Mouse (Mus musculus): Measurements from ENCODE around the gene Tfpi2.

Tfpi2 gene

DNA sequence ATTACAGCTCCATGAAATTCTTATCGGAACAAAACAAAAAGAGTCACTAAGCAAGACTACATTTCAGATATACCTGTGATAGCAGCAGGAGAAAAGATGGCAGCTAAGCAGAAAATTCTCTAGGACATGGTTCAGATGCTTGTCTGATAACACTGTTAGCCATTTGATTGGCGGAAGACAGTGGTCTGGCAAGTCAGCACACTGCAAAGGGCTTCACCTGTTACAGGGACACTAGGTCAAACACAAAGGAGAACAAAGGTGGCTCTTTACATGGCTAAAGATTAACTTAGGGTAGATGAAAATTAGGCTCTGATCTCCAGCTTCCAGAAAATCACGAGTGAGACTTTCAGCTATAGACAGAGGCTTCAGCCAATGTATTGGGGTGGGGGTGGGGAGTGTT lies at the start of gene Tfpi2:
Tfpi2 (minus strand) TSS at position 170 of the 400 bp plus-strand sequence.
- DNase-seq (ENCODE audit: low spot score), result no peak

DNA sequence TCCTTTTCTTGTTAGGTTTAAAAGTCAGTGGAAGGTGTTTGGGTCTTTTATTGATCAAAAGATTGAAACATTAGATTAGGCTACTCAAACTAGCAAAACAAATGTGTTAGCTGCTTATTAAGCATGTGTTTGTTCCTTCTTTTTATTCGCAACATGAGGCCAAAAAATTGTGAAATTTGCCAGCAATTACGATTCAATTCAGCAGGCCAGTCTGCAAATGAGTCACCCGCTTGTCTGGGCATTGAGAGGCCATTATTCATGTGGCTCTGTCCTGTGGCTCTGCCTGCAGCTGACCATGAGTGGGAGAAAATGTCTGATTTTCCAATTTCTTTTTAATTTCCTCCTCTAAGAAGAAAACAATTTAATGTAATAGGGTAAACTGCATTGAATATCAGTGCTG lies 42.2 kb upstream of the Tfpi2 start:
- no peak for DNase-seq (ENCODE audit: low spot score)

- no peak for DNase-seq (ENCODE audit: low spot score)
These were observed 37.6 kb upstream of the Tfpi2 start for GRCm38 (mm10) chr6:4026367-4026766.

- DNase-seq (ENCODE audit: low spot score), result peak; percentile 45
These were observed 33.9 kb upstream of the Tfpi2 start for GRCm38 (mm10) chr6:4022645-4023044.

DNA sequence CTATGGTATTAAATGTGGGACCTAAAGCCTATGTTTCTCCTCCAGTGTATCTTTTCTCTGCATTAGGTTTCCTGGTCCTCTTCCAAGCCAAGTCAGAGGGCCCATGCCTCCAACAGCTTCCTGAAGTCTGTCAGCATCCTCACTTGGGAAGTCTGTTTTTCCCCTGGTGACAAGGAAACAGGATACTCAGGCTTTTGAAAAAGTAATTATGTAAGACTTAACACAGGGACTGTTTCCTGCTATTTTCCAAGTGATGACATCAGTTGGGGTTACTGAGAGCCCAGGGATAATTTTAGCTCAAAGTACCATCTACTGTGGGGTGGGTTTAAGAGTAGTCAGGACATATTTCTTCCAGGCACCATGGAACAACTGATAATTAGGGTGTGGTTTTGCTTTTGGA lies 20.8 kb upstream of the Tfpi2 start:
- DNase-seq (ENCODE audit: low spot score), result no peak

DNA sequence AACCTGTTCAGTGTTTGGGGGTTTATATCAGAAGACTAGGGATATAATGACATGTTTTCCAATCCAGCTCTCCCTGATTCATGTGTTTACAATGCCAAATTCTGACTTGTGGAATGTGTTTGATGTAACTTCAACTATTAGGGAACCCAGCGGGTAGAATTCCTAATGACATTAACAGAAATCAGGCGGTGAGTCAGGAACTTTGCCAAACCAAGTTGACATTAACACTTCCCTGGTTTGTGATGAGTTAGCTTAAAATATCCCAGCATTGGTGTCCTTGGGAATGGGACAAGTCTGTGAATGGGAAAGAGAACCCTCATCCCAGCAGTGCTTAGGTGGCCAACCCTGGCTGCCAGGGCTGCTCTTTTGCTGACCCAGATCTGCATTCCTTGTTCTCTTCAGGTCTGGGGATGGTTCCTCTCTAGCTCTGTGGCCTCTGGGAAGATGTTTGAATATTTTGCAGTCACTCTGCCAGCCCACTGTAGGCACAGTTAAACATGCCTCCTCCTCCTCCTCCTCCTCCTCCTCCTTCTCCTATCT lies 19.9 kb upstream of the Tfpi2 start:
- DNase-seq (ENCODE audit: low spot score), result no peak

DNA sequence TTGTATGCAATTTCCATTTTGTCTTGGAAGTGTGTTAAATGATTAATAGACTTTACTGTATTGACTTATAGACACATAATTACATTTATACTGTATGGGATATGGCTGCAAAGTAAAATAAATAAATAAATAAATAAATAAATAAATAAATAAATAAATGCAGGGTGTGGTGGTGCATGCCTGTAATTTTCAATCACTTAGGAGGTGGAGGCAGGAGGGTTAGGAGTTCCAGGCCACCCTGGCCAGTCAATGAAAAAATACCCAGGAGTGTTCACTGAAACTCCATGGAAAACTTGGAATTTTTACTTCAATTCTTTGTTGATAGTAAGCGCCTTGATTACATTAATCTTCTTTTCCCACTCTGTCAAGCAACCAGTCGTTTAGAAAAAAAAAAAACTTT lies 16.1 kb upstream of the Tfpi2 start:
- no peak for DNase-seq (ENCODE audit: low spot score)

DNA sequence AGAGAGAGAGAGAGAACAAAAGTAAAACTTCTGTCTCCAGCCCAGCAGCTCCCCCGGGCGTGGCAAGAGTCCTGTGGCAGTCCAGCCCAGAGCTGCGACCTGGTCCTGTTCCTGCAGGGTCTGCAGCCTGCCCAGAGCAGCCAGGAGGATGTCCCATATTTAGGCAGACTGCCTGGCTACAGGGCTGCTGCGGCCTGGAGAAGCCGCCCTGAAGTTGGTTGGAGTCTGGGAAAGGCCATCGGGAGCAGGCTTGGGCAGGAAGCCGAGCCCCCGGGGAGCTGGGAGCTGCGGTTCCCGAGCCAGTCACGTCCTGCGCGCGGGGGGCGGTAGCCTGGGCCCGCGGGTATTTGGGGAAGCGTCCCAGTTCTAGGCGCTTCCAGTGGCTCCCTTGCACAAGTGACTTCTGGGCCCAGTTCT lies 15.2 kb upstream of the Tfpi2 start, which contains the start of gene Gng11:
Gng11 (plus strand) TSS at position 15 of the 417 bp plus-strand sequence.
- DNase-seq (ENCODE audit: low spot score), result peak; percentile 67

DNA sequence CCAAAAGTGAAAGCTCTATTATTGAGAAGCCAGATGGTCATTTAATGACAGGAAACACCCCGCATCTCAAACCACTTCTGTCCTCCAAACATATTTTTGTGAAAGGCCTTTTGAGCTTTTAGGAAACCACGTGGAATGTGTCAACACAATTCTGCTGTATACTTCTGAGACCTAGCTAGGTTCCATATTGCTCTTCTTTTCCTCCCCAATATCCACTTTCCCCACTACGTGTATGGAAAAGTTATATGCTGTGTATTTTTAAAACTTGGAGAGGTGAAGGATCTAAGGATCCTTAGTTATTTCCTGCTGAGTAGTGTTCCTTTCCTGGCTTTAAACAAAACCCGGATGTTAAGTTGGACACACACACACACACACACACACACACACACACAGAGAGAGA lies 14.7 kb upstream of the Tfpi2 start:
- DNase-seq (ENCODE audit: low spot score), result no peak

DNA sequence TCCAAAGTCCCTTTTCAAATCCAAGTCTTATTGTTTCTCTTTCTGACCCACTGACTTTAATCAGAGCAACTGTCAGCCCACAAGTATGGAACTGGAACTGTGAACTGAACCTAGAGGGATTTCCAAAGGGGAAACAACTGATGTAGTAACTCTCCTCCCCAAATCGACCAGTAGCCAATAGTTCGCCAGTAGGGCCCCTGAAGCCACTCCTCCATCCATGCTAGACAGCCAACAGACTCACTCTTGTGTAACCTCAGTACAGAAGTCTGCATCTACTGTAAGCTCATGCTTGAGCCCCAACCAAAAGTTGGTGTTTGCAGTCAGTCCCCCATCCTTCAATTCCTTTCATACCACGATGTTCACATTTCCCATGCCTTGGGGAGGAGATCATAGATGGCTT lies 12.0 kb upstream of the Tfpi2 start:
- DNase-seq (ENCODE audit: low spot score), result no peak

DNA sequence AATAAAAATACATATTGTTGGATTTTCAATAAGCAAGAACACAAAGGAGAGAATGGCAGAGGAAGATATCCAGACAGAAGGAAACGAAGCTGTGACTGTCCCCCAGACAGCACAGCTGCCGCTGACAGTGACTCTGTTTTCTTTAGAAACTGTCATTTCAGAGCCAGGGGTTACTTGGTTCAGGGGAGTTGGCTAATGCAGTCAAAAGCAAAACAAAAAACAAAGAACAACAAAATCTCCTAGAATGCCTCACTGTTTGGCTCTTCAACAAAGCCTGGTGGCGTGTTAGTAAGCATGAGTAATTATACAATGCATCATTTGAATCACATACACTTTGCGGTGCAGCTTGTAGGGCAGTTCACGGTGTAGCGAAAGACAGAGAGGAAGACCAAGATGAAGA lies 10.6 kb upstream of the Tfpi2 start:
- DNase-seq (ENCODE audit: low spot score), result no peak

DNA sequence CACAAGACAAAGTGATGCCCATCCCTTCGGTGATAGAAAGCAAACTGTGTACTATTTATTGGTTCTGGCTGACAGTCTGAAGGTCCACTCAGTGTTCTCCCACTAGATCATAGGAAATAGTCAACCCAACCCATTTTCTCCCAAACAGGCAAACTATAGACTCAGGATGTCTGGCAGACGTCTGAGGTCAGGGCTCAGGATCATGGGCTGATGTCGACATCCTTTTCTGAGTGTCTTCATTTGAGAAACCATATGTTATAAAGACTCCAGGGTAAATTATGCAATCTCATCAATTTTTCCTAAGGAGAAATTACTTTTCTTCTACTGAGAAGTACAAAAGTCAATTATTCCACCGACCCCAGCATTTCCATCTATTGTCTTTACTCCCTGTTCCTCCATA lies 9.4 kb upstream of the Tfpi2 start:
- no peak for DNase-seq (ENCODE audit: low spot score)

DNA sequence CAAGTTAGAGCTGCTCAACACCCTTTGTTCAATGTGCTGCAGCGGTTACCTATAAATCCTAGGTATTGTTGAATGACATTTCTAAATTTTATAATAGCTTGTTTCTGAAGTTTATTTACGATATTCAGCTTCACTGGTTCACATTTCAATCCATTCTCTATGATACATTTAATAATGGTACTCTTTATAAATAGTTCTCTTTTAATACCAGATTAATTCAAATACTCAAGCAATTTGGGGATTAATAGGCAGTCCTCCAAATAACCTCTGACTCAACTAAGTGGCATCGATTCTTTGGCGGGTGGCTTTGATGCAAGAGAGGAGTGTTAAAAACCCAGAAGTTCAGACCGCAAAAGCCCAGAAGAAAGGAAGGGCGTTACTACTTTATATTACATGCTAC lies 4.8 kb upstream of the Tfpi2 start, which contains the start of gene Gngt1:
Gngt1 (plus strand) TSS at position 301 of the 400 bp plus-strand sequence.
- DNase-seq (ENCODE audit: low spot score), result no peak

GRCm38 (mm10) chr6:3982661-3983284 lies 5.9 kb downstream of the Tfpi2 start:
- DNase-seq (ENCODE audit: low spot score), result no peak

DNA sequence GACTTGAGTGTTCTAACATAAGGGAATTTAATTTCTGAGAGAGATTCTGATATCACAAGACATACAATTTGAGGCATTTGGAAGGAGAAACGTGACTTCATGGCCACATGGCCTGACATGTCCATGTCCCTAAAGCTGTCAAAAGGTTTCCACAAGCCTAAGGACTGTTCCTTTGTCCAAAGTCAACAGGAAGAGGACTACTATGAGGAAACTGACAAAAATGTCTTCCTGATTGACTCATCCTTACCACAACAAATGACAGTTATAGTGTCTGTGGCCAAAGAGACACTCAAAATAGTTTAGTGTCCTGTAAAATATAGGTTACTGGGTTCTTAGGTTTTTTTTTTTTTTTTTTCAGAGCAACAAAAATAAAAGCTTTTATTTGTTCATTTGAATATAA lies 15.0 kb downstream of the Tfpi2 start:
- no peak for DNase-seq (ENCODE audit: low spot score)

DNA sequence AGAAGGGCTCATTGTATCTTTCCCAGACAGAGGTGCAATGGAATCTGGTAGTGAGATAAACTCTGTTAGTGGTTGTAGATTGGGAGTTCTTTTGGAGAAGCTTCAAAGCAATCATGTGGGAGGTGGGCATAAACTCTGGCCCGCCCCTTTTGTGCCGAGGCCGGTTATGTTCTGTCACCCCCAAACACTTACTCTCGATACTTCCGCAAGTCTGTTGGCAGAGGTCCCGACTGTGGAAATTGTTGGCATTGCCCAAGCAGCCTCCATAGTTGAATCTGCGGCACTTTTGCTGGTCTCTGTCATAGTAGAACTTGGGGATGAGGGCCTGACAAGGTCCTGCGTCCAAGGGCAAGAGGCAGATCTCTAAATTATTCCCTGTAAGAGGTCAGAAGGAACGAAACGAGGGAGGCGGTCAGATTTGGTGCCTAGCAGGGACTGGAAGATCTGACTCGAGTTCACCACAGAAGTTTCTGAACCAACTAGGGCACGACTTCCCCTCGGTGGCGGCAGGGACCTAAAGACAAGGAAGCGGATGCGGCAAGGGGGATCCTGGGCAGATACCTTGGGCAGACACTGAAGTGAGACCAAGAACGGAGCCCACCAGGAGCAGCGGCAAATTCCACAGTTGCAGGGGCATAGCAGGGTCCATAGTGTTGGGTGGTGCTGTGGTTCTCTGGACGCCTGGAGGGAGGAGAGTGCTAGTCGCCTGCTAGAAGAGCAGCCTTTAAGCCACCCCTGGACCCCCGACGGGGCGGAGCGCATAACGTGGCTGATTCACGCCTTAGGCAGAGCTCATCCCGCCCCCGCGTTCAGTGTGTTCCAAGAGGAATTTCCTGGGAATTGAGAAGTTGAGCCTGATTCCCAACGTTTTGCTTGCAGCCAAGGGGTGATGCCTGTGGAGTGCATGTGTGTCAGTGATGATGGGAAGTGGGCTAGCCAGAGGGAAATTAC lies 20.8 kb downstream of the Tfpi2 start:
- DNase-seq (ENCODE audit: low spot score), result peak; percentile 24

DNA sequence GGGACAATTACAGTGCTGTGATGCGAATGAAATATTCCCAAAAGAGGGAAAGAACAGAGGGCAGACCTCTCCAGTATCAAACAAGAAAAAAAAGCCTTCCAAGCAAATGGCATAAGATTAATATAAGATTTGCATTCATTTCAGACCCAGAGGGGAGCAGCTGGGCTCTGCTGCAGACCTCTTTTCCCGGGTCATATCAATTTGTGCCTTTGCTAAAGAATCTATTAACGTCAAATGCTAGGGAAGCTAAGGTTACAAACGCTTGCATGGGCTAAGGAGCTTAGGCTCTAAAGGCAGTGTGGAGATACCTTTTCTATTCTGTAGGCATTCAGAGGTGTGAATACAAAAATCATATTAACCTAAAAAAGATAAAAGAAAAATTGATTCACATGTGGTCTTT lies 33.8 kb downstream of the Tfpi2 start:
- DNase-seq (ENCODE audit: low spot score), result no peak

DNA sequence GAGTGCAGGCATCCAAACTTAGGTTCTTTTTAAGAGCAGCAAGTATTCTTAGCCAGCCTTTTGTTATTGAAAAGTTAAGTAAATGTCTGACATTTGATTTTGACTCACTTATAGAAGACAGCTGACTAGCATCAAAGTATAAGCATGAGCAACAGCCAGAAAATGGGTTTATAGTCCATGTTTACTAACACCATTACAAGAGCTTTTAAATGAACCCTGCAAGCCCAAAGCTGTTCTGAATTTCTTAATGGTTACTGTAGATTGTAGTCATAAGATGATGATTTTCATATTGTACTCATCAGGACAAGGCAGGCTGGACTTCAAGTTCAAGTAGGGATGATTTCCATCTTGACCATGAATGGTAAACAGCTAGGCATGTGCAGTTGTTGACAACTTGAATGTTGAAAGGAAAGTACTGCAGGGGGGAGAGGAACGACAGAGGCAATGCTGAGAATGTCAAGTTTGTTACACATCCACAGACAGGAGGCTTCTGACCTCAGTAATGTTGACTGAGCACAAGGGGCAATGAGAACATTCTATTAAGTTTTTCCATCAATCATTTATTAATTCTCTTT lies 52.5 kb downstream of the Tfpi2 start:
- no peak for DNase-seq (ENCODE audit: low spot score)

- DNase-seq (ENCODE audit: low spot score), result no peak
These were observed 53.1 kb downstream of the Tfpi2 start for GRCm38 (mm10) chr6:3935606-3936005.

DNA sequence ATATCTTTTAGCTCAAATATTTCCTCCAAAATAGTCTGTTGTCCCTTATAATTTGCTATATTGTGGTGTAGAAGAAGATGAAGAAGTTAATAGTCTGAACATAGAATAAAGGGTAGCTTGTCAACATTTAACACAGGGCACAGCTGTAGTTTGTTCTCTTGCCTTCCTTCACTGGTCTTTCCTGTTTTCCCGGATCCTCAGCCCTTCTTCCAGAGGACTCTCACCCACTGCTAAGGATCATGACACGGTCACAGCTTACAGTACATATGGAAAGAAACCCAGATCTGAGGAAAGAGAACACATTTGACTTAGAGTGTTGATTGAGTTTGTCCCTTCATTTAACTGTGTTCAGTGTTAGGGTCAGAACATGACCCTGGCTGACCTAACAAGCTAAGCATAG lies 53.7 kb downstream of the Tfpi2 start:
- DNase-seq (ENCODE audit: low spot score), result no peak

- no peak for DNase-seq (ENCODE audit: low spot score)
These were observed 62.6 kb downstream of the Tfpi2 start for GRCm38 (mm10) chr6:3926140-3926539.

- no peak for DNase-seq (ENCODE audit: low spot score)
These were observed 65.8 kb downstream of the Tfpi2 start for GRCm38 (mm10) chr6:3922870-3923269.

GRCm38 (mm10) chr6:3916015-3916414 lies 72.7 kb downstream of the Tfpi2 start:
- no peak for DNase-seq (ENCODE audit: low spot score)
